Mouse (Mus musculus): ENCODE measurements around the gene Cntnap5c. TPM values are rescaled to one million over a fixed set of nuclear protein-coding genes. Genes with fewer than 3 reads are reported as not detected.
"Not testable (repeated sequence)": the region's sequence is repeated elsewhere in the genome, so short reads cannot be mapped to it uniquely, and the experiment has no call there.

Gene Cntnap5c
- polyA plus RNA-seq, 1 experiment = not detected

GRCm38 (mm10) chr17:57837090-57837971 lies 68.0 kb downstream of the Cntnap5c start:
- Histone ChIP-seq H3K79me2 (ENCODE audit: control insufficient read depth, insufficient read depth) (no peaks in the 10 kb centered on the region), H3K27me3 (ENCODE audit: control insufficient read depth, insufficient read depth, insufficient read length) (no peaks in the 10 kb centered on the region), H3K79me3 (ENCODE audit: low read depth) (no peaks in the 10 kb centered on the region), H3ac (ENCODE audit: control insufficient read depth, insufficient read length, low read depth) (no peak overlapping the region), H3K4me3 (ENCODE audit: insufficient read depth, poor library complexity, severe bottlenecking) (no peak overlapping the region), H3K36me3 (ENCODE audit: control insufficient read depth, insufficient read depth) (no peaks in the 10 kb centered on the region)
- TF ChIP-seq CEBPB (IDR thresholded peaks at IDR 0.05; ENCODE audit: low read depth) = no peak
- TF ChIP-seq MYOD1 (IDR thresholded peaks at IDR 0.05; ENCODE audit: control insufficient read depth, insufficient read length, low read depth) = no peak
- no peak for TF ChIP-seq USF1 (IDR thresholded peaks at IDR 0.05; ENCODE audit: low read depth)
- no peak for TF ChIP-seq MAX (IDR thresholded peaks at IDR 0.05)
- TF ChIP-seq CTCF (IDR thresholded peaks at IDR 0.05; ENCODE audit: control insufficient read depth, insufficient read depth, insufficient read length) = no peak
- TF ChIP-seq MYOG (IDR thresholded peaks at IDR 0.05; ENCODE audit: control insufficient read depth, extremely low read depth, insufficient read length) = no peak
- no peak for TF ChIP-seq FOSL1 (IDR thresholded peaks at IDR 0.05; ENCODE audit: insufficient read depth, low read length, poor library complexity, severe bottlenecking)

DNA sequence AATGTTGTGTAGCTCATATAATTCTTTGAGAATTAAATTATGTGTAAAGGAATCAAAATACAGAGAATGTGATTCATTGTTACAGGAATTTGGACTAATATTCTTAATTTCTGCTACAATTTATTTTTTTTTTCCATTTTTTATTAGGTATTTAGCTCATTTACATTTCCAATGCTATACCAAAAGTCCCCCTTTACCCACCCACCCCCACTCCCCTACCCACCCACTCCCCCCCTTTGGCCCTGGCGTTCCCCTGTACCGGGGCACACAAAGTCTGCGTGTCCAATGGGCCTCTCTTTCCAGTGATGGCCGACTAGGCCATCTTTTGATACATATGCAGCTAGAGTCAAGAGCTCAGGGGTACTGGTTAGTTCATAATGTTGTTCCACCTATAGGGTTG lies 86.4 kb downstream of the Cntnap5c start:
- not testable (repeated sequence) for H3K79me2 ChIP-seq (ENCODE audit: control insufficient read depth, insufficient read depth); H3ac ChIP-seq (ENCODE audit: control insufficient read depth, insufficient read length, low read depth); H3K79me3 ChIP-seq (ENCODE audit: low read depth)

GRCm38 (mm10) chr17:57865996-57866395 lies 96.6 kb downstream of the Cntnap5c start:
- no peaks in the 10 kb centered on the region for H3K36me3 ChIP-seq (ENCODE audit: control insufficient read depth, insufficient read depth)

More for the DNA sequence above, 86.4 kb downstream of the Cntnap5c start:
- not testable (repeated sequence) for H3K36me3 ChIP-seq (ENCODE audit: control insufficient read depth, insufficient read depth); H3K4me3 ChIP-seq (ENCODE audit: insufficient read depth, poor library complexity, severe bottlenecking); H3K27me3 ChIP-seq (ENCODE audit: control insufficient read depth, insufficient read depth, insufficient read length)

GRCm38 (mm10) chr17:57887742-57888389 lies 118.5 kb downstream of the Cntnap5c start:
- no peak overlapping the region for H3K4me3 ChIP-seq (ENCODE audit: insufficient read depth, poor library complexity, severe bottlenecking)
- no peaks in the 10 kb centered on the region for H3K36me3 ChIP-seq (ENCODE audit: control insufficient read depth, insufficient read depth)
- no peak for TF ChIP-seq FOSL1 (IDR thresholded peaks at IDR 0.05; ENCODE audit: insufficient read depth, low read length, poor library complexity, severe bottlenecking)
- no peaks in the 10 kb centered on the region for H3K79me3 ChIP-seq (ENCODE audit: low read depth)
- H3K79me2 ChIP-seq (ENCODE audit: control insufficient read depth, insufficient read depth) = no peaks in the 10 kb centered on the region
- H3ac ChIP-seq (ENCODE audit: control insufficient read depth, insufficient read length, low read depth) = no peak overlapping the region
- H3K27me3 ChIP-seq (ENCODE audit: control insufficient read depth, insufficient read depth, insufficient read length) = no peaks in the 10 kb centered on the region

More at GRCm38 (mm10) chr17:57865996-57866395, 96.6 kb downstream of the Cntnap5c start:
- H3K4me3 ChIP-seq (ENCODE audit: insufficient read depth, poor library complexity, severe bottlenecking) = no peak overlapping the region
- no peaks in the 10 kb centered on the region for H3K79me2 ChIP-seq (ENCODE audit: control insufficient read depth, insufficient read depth)
- H3K27me3 ChIP-seq (ENCODE audit: control insufficient read depth, insufficient read depth, insufficient read length) = no peaks in the 10 kb centered on the region
- H3ac ChIP-seq (ENCODE audit: control insufficient read depth, insufficient read length, low read depth) = no peak overlapping the region
- H3K79me3 ChIP-seq (ENCODE audit: low read depth) = no peaks in the 10 kb centered on the region
- TF ChIP-seq MAX (IDR thresholded peaks at IDR 0.05) (no peak), CTCF (IDR thresholded peaks at IDR 0.05; ENCODE audit: control insufficient read depth, insufficient read depth, insufficient read length) (no peak)

DNA sequence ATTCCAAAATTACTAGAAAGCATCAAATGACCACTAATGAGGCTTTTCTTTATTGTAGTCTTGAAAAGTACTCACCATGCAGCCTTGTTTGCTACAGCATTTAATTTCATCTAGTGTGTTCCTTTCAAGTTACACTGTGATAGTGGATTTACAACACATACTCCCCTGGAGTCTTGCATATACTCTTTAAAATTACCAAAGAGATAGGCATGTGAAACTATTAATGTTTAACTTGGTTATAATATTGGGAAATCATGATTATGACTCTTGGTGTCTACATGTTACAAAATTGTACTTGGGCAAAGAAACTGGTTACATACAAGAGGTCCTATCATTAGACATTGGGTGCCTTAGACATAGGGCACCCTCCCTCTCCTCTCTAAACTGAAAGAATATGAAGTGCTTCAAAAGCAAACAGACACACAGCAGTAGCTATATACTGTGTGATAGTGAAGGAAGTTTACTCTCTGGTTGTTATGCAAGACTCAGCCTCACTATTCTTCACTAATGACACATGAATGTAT lies 142.5 kb downstream of the Cntnap5c start:
- H3ac ChIP-seq (ENCODE audit: control insufficient read depth, insufficient read length, low read depth) = no peak overlapping the region
- TF ChIP-seq MYOD1 (IDR thresholded peaks at IDR 0.05; ENCODE audit: control insufficient read depth, insufficient read length, low read depth) = no peak
- no peak for TF ChIP-seq CEBPB (IDR thresholded peaks at IDR 0.05; ENCODE audit: low read depth)
- no peak for TF ChIP-seq CTCF (IDR thresholded peaks at IDR 0.05; ENCODE audit: control insufficient read depth, insufficient read depth, insufficient read length)
- H3K79me3 ChIP-seq (ENCODE audit: low read depth) = no peaks in the 10 kb centered on the region
- no peaks in the 10 kb centered on the region for H3K79me2 ChIP-seq (ENCODE audit: control insufficient read depth, insufficient read depth)
- no peaks in the 10 kb centered on the region for H3K27me3 ChIP-seq (ENCODE audit: control insufficient read depth, insufficient read depth, insufficient read length)
- no peaks in the 10 kb centered on the region for H3K36me3 ChIP-seq (ENCODE audit: control insufficient read depth, insufficient read depth)
- no peak overlapping the region for H3K4me3 ChIP-seq (ENCODE audit: insufficient read depth, poor library complexity, severe bottlenecking)

GRCm38 (mm10) chr17:57984230-57984629 lies 214.9 kb downstream of the Cntnap5c start:
- Histone ChIP-seq H3K79me2 (ENCODE audit: control insufficient read depth, insufficient read depth) (no peaks in the 10 kb centered on the region), H3K27me3 (ENCODE audit: control insufficient read depth, insufficient read depth, insufficient read length) (no peaks in the 10 kb centered on the region), H3K79me3 (ENCODE audit: low read depth) (no peaks in the 10 kb centered on the region), H3K4me3 (ENCODE audit: insufficient read depth, poor library complexity, severe bottlenecking) (no peak overlapping the region), H3K36me3 (ENCODE audit: control insufficient read depth, insufficient read depth) (no peaks in the 10 kb centered on the region), H3ac (ENCODE audit: control insufficient read depth, insufficient read length, low read depth) (no peak overlapping the region)
- TF ChIP-seq MAX (IDR thresholded peaks at IDR 0.05) (no peak), USF1 (IDR thresholded peaks at IDR 0.05; ENCODE audit: low read depth) (no peak), CTCF (IDR thresholded peaks at IDR 0.05; ENCODE audit: control insufficient read depth, insufficient read depth, insufficient read length) (no peak), MYOD1 (IDR thresholded peaks at IDR 0.05; ENCODE audit: control insufficient read depth, insufficient read length, low read depth) (no peak), MYOG (IDR thresholded peaks at IDR 0.05; ENCODE audit: control insufficient read depth, extremely low read depth, insufficient read length) (no peak), CEBPB (IDR thresholded peaks at IDR 0.05; ENCODE audit: low read depth) (no peak), FOSL1 (IDR thresholded peaks at IDR 0.05; ENCODE audit: insufficient read depth, low read length, poor library complexity, severe bottlenecking) (no peak)

All from C2C12 (cell line).